Mouse (Mus musculus): ENCODE measurements around the gene Glb1l2. TPM values are rescaled to one million over a fixed set of nuclear protein-coding genes. Genes with fewer than 3 reads are reported as not detected.

Glb1l2 gene
- polyA plus RNA-seq, 1 experiment from 2014 or later: 5.8 TPM

- H3K27me3 ChIP-seq (ENCODE audit: low read depth, poor library complexity, severe bottlenecking): no peaks in the 10 kb centered on the region
- H3K9me3 ChIP-seq (replicated peaks): no peaks in the 10 kb centered on the region
- H3K36me3 ChIP-seq: no peaks in the 10 kb centered on the region
- 68% methylated on average over 7 of the region's 7 CpGs for WGBS
- no peaks in the 10 kb centered on the region for H3K4me1 ChIP-seq
- no peak for DNase-seq (ENCODE audit: low spot score)
- H3K4me3 ChIP-seq: no peak overlapping the region
- H3K27ac ChIP-seq (replicated peaks): no peak overlapping the region
Observed at GRCm38 (mm10) chr9:26721771-26722170, 84.5 kb downstream of the Glb1l2 start.

GRCm38 (mm10) chr9:26718388-26718787, 87.9 kb downstream of the Glb1l2 start:
- no peak for DNase-seq (ENCODE audit: low spot score)
- H3K4me3 ChIP-seq: no peak overlapping the region

More at GRCm38 (mm10) chr9:26718388-26718787, 87.9 kb downstream of the Glb1l2 start:
- Histone ChIP-seq H3K27me3 (ENCODE audit: low read depth, poor library complexity, severe bottlenecking) (no peaks in the 10 kb centered on the region), H3K9me3 (replicated peaks) (no peaks in the 10 kb centered on the region), H3K27ac (replicated peaks) (no peak overlapping the region), H3K36me3 (no peaks in the 10 kb centered on the region), H3K4me1 (no peaks in the 10 kb centered on the region)
- 48% methylated on average over 3 of the region's 3 CpGs for WGBS

Other genes starting within 250 kb of the Glb1l2 start
- gene B3gat1, start 72.7 kb downstream of the Glb1l2 start, polyA plus RNA-seq (2016; fragmentation: Nextera tagmentation; extraction: Ambion mirVana): 2.2 and 3.6 TPM in 2 replicates
- gene Glb1l3, start 54.4 kb upstream of the Glb1l2 start, polyA plus RNA-seq (2016; fragmentation: Nextera tagmentation; extraction: Ambion mirVana): not detected in 2 replicates
- not detected in 2 replicates for gene Gm1110, start 116.6 kb upstream of the Glb1l2 start, polyA plus RNA-seq (2016; fragmentation: Nextera tagmentation; extraction: Ambion mirVana)
- gene Acad8, start 193.1 kb upstream of the Glb1l2 start, polyA plus RNA-seq (2016; fragmentation: Nextera tagmentation; extraction: Ambion mirVana): 43.8 and 46.1 TPM in 2 replicates
- 166 and 178 TPM in 2 replicates for gene Thyn1, start 193.2 kb upstream of the Glb1l2 start, polyA plus RNA-seq (2016; fragmentation: Nextera tagmentation; extraction: Ambion mirVana)
- 38.3 and 40.7 TPM in 2 replicates for gene Vps26b, start 223.6 kb upstream of the Glb1l2 start, polyA plus RNA-seq (2016; fragmentation: Nextera tagmentation; extraction: Ambion mirVana)
- 36.9 and 37.3 TPM in 2 replicates for gene Ncapd3, start 223.7 kb upstream of the Glb1l2 start, polyA plus RNA-seq (2016; fragmentation: Nextera tagmentation; extraction: Ambion mirVana)